Mouse (Mus musculus): Measurements from ENCODE around the gene Fmc1.
"Not testable (repeated sequence)": the region's sequence is repeated elsewhere in the genome, so short reads cannot be mapped to it uniquely, and the experiment has no call there.

Gene Fmc1

GRCm38 (mm10) chr6:38533428-38534405, at the start of gene Fmc1:
Gene Fmc1 (plus strand): TSS chr6:38533502.
- peak; percentile 100 for DNase-seq

GRCm38 (mm10) chr6:38492550-38492949, 40.8 kb upstream of the Fmc1 start:
- DNase-seq: no peak

- DNase-seq: peak; percentile 8
Measured at GRCm38 (mm10) chr6:38495641-38496040, 37.7 kb upstream of the Fmc1 start.

- DNase-seq: no peak
Measured at GRCm38 (mm10) chr6:38512096-38512495, 21.2 kb upstream of the Fmc1 start.

GRCm38 (mm10) chr6:38512830-38513229, 20.5 kb upstream of the Fmc1 start:
- DNase-seq: no peak

- no peak for DNase-seq
Measured at GRCm38 (mm10) chr6:38515201-38515600, 18.1 kb upstream of the Fmc1 start.

- no peak for DNase-seq
Measured at GRCm38 (mm10) chr6:38523851-38524250, 9.5 kb upstream of the Fmc1 start.

DNA sequence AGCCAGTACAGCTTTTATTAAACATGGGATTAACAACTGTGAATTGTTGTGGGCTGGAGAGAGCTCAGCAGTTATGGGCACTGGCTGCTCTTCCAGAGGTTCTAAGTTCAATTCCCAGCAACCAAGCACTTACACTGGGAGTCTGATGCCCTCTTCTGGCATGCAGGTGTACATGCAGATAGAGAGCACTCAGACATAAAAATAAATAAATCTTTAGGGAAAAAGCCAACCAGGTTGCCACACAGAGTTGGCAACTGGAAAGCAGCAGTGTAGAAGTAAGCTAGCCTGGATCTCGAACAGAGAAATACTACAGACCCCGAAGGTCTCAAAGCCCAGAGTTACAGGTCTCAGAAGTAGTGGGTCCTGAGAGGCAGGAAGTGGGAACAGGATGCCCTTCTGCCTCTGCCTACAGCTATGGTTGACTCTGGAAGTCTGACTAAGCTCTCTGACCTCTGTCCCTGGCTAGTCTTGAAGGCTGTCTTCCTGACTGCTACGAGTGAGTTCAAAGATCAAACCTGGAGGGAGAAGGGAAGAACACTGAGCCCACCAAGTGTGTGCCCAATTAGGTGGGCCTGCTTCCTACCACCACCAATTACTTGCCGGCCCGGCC, 2.0 kb upstream of the Fmc1 start:
- DNase-seq: no peak

- DNase-seq: no peak
Measured at GRCm38 (mm10) chr6:38532500-38533420, 542 bp upstream of the Fmc1 start.

GRCm38 (mm10) chr6:38534640-38535365, 1.5 kb downstream of the Fmc1 start:
- peak; percentile 92 for DNase-seq

DNA sequence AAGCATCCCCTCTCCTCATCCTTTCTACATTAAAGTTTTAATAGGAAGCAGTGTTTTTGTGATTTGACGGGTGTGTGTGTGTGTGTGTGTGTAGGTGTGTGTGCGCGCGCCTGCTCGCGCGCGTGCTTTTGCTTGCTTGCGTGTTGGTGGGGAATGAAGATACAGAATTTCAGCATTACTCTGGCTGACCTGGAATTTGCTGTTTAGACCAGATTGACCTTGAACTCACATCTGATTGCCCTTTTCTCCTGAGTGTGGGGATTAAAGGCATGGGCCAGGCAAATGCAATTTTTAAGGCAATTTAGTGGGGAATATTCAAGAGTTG, 2.0 kb downstream of the Fmc1 start:
- no peak for DNase-seq

- no peak for DNase-seq
Measured at GRCm38 (mm10) chr6:38535788-38536187, 2.5 kb downstream of the Fmc1 start.

GRCm38 (mm10) chr6:38544141-38544540, 10.8 kb downstream of the Fmc1 start:
- DNase-seq: not testable (repeated sequence)

DNA sequence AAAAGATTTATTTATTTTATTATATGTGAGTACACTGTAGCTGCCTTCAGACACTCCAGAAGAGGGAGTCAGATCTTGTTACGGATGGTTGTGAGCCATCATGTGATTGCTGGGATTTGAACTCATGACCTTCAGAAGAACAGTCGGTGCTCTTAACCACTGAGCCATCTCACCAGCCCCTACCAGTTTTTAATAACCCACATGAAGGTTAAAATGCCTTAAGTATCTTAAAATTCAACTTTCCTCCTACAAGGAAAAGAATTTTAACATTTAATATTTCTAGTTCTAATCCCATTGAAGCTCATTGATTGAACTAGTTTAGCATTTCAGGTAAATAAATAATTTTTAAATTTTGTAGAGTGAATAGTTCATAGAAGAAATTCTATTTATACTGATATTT, 13.7 kb downstream of the Fmc1 start:
- DNase-seq: not testable (repeated sequence)

DNA sequence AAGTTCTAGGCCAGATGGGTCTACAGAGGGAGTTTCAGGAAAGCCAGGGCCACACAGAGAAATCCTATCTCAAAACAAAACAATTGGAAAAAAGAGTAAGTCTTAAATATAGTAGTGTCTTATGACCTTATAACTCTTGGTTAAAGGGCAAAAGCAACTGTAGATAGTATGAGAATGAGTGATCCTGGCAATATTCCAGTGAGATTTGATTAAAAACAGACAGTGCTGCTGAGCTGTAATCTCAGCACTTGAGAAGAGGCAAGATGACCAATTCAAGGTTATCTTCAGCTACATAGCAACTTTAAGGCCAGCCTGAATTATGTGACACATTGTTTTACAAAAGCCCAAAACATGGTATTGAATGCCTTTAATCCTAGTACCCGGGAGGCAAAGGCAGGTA, 14.4 kb downstream of the Fmc1 start:
- DNase-seq: no peak

DNA sequence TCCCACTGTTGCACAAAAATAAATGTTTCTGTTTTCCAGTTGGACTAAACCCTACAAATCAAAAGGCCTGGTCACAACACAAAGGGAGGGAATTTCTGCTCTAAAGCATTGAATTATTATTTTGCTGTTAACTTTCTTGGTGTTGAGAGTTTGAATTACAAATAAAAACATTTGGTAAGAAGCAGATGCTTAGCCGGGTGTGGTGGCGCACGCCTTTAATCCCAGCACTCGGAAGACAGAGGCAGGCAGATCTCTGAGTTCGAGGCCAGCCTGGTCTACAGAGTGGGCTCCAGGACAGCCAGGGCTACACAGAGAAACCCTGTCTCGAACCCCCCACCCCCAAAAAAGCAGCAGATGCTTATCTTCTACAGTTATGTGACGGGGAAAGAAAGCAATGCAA, 15.3 kb downstream of the Fmc1 start:
- not testable (repeated sequence) for DNase-seq

GRCm38 (mm10) chr6:38549840-38550239, 16.5 kb downstream of the Fmc1 start:
- DNase-seq: not testable (repeated sequence)

DNA sequence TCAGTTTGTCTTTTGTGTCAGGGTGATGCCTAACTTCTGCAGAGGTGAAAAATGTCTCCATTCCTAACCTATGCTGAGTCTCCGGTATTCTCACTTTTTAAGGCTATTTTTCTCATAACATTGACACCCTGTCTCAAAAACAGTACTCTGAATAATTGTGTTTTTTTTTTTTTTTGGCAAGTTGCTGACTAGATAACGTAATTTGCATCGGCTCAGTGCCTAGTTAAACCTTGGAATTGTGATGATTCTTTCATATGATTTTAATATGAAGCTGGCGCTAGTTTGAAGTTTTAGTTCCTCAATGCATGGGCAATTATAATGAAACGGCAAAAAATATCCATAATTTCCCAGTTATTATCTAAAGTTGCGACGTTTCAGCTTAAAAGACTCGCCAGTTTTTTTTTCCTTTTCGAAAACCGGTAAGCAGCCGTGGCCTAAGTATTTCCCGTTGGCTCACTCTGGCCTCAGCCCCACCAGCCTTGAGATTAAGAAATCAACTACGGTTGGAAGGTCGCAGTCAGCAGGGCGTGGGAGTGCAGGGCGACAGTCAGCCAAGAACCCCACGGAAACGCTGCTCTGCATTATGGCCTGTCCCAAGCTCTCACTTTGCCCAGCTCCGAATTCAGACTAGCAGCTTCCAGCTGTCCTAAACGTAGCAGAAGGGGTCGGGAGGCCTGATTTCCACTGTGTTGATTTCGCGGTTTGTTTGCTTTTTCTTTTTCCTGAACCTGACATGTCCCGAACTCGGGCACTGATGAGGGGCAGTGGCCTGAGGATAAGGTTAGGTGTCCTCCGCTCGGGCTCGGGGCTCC, 17.2 kb downstream of the Fmc1 start:
- peak; percentile 76 for DNase-seq

DNA sequence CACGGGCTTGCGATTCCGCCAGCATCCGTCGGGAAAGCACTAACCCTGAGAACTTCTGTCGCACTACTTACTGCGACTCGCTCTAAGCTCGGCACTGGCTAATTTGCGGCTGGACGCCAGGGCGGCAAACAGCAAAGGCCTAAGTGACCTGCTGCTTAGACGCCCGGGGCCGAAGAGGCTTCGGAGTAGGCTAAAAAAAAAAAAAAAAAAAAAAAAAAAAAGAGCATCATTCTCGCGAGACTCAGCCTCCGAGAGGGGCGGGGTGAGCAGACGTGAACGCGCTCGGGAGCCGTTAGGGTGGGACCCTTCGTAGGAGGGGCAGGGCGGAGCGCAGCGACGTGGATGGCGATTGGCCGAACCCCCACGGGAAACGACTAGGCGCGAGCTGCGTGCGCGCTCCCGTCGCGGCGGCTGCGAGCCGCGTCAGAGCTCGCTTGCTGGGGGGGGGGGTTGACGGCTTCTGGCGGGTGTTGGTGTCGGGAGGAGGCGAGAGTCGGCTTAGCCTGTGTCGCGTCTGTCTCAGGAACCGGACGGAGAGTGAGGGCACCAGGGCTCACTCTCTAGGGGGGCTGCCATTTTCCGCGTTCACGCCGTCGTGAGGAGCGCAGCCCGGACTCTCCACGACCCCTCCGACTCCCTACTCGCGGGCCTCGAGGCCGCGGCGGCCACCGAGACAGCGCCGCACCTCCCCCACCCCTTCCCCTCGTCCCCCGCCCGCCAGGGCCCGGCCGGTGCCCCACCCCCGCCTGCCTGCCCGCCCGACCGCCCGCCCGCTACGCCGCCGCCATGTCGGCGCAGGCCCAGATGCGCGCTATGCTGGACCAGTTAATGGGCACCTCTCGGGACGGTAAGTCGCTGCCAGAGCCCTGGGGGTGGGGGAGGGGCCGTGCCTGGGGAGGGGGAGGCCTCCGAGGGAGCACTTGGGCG, 18.0 kb downstream of the Fmc1 start, which contains the start of gene Luc7l2:
Luc7l2 (plus strand) TSS at position 273 of the 927 bp plus-strand sequence.
- peak; percentile 98 for DNase-seq

DNA sequence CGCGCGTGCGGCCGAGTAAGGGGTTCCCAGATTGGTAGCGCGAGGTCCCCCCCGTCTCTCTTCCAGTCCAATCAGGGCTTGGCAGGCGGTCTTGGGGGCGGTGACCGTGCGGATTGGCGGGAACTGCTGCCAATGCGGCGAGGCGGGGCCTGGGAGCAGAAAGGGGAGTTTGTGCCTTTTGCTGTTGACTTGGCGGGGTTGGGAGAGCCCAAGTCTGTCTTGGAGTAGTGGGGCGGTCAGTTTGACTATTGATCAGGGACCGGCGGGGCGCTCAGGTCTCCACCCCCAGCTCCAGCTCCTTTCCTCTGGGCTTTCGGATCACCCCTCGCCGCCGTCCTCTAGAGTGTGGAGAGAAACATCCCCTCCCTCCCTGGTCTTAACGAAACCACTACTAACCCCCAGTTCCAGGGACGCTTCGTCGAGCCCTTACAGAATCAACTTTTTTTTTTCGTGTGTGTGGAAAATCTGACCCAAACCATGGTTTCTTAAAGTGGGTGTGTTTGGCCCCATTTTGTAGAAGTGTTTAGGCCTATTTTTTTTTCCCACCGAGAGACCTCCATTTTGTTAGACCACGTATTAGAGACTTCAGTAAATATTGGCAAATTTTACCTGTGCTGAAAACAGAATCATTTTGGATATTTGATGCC, 18.8 kb downstream of the Fmc1 start:
- DNase-seq: peak; percentile 98

Data from layer of hippocampus, adult 9-11 months (tissue).